Mouse (Mus musculus) lung, embryonic 14.5 days (tissue): ENCODE results near the gene Tmem104. TPM values are rescaled to one million over a fixed set of nuclear protein-coding genes. Genes with fewer than 3 reads are reported as not detected.

ENCODE experiments used
- ATAC-seq: fragments of 200-750 bp; cut with Nextera tagmentation; 2 replicates; pipeline ENCODE4 v1.8.0; 2017; ENCODE audit warnings: mild to moderate bottlenecking, moderate TSS enrichment, moderate library complexity; ENCODE audit not compliant: insufficient read depth
- DNase-seq: peaks from one replicate; pipeline ENCODE4 v3.0.0-alpha.2; 2015
- H3K27ac ChIP-seq: fragments of 300-500 bp; sonication (generic); 2 replicates; pipeline ENCODE4 v1.5.1; 2014; ENCODE audit warnings: low read depth, mild to moderate bottlenecking, moderate library complexity
- H3K27me3 ChIP-seq: fragments of 300-500 bp; sonication (generic); 2 replicates; pipeline ENCODE4 v1.6.1; 2014; ENCODE audit warnings: low read length, control low read depth; ENCODE audit not compliant: insufficient read depth
- H3K36me3 ChIP-seq: fragments of 300-500 bp; sonication (generic); 2 replicates; pipeline ENCODE4 v1.6.1; 2014; ENCODE audit warnings: control low read depth; ENCODE audit not compliant: insufficient read depth
- H3K4me1 ChIP-seq: fragments of 300-500 bp; sonication (generic); 2 replicates; pipeline ENCODE4 v1.6.1; 2014; ENCODE audit warnings: antibody characterized with exemption, control low read depth; ENCODE audit not compliant: insufficient read depth
- H3K4me2 ChIP-seq: fragments of 300-500 bp; sonication (generic); 2 replicates; pipeline ENCODE4 v1.6.1; 2014; ENCODE audit warnings: mild to moderate bottlenecking
- H3K4me3 ChIP-seq: fragments of 300-500 bp; sonication (generic); 2 replicates; pipeline ENCODE4 v1.5.1; 2014; ENCODE audit warnings: low read depth, low read length
- H3K9ac ChIP-seq: fragments of 300-500 bp; sonication (generic); 2 replicates; pipeline ENCODE4 v1.6.1; 2014
- H3K9me3 ChIP-seq: fragments of 300-500 bp; sonication (generic); 2 replicates; pipeline ENCODE4 v1.6.1; 2016; ENCODE audit warnings: low read depth, low read length, control low read depth
- CTCF ChIP-seq: IDR thresholded peaks from 2 replicates; pipeline ENCODE4 v1.5.1; 2016; ENCODE audit warnings: antibody characterized with exemption, low read depth
- WGBS: fragments of 180-500 bp; shearing (Covaris S2); extraction: QIAGEN DNeasy Blood & Tissue Kit; methylation state at CpG from one replicate; pipeline ENCODE4 v1.1.7; 2014; 5-methylcytosine and 5-hydroxymethylcytosine counted together
- polyA plus RNA-seq: library from polyadenylated mRNA; unstranded; fragments of >200 nt; fragmentation: Nextera tagmentation; extraction: Ambion mirVana; gene quantifications from 2 replicates; pipeline ENCODE4 v1.2.1, GENCODE M21; 2014

Gene Tmem104
- polyA plus RNA-seq, 1 experiment from 2014 or later = 14.3 TPM

DNA sequence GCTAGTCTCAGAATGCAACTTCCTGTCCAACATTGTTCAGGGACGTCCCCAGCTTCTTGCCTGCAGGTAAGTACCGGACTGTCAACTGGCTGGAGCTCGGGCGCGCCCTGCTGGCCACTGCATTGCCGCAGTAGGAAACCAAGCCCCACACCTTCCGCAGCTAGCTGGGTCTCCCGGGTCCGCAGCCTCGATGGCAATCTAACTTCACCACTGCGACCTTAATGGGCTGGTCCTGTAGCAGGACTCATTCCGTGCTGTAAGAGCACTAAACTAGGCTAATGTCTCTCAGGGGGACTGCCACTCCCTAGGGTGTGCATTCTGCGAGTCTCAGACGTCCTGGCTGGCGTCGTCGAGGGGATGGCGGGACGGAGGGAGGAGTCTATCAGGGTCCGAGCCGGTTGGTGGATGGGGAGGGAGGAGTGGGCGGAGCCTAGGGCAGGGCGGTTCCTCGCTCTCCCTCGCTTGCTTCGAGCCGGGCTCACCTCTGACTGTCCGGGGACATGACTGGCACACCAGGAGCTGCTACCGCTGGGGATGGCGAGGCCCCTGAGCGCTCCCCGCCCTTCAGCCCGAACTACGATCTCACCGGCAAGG lies 33.5 kb upstream of the Tmem104 start:
- peak overlapping the region; percentile 28 for H3K4me3 ChIP-seq
- H3K9ac ChIP-seq = 0 out of 2 replicates have a peak overlapping the region, but pooled peaks have one; percentile 28
- H3K9me3 ChIP-seq = no peaks in the 10 kb centered on the region
- under 1% methylated on average over 35 of the region's 35 CpGs for WGBS
- H3K27ac ChIP-seq = no peak overlapping the region
- H3K27me3 ChIP-seq = peaks cover 22% of the 10 kb centered on the region
- ATAC-seq = peak; percentile 62; the same call in 1 of the 2 replicates
- TF ChIP-seq CTCF = peak; percentile 89
- H3K4me2 ChIP-seq = peak overlapping the region; percentile 53
- H3K4me1 ChIP-seq = peaks cover 7% of the 10 kb centered on the region
- no peaks in the 10 kb centered on the region for H3K36me3 ChIP-seq
- peak; percentile 81 for DNase-seq

DNA sequence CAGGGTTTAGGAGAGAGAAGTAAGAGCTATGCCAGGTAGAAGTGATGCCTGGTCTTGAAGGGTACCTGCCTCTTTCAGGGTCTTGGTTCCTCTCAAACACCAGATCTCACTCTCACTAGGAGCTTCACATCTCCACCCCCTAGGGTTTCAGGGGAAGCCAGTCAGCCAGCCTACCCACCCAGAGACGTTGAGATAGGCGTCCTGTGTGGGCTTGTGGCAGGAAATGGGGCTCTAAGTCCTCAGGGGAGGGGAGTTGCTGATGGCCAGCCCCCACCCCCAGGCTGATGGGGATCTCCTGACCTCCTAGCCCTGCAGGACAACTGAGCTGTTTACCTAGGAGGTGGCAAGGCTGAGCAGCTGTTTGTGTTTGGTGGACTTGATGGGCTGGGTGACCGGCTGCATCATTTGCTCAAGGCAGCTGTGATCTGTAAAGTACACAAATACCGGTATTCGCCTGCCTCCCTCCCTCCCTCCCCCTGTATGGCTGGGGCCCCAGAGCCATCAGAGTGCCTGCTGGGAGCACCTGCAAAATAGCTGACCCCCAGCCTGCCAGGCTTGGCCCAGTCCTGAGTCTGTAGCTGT lies 32.1 kb upstream of the Tmem104 start:
- H3K27me3 ChIP-seq = peaks cover 22% of the 10 kb centered on the region
- H3K4me2 ChIP-seq = no peak overlapping the region
- TF ChIP-seq CTCF = no peak
- WGBS = 3% methylated on average over 5 of the region's 5 CpGs
- H3K27ac ChIP-seq = no peak overlapping the region
- no peak for ATAC-seq
- no peak overlapping the region for H3K9ac ChIP-seq
- no peak overlapping the region for H3K4me3 ChIP-seq
- H3K4me1 ChIP-seq = peaks cover 7% of the 10 kb centered on the region
- DNase-seq = no peak
- H3K36me3 ChIP-seq = no peaks in the 10 kb centered on the region
- no peaks in the 10 kb centered on the region for H3K9me3 ChIP-seq

DNA sequence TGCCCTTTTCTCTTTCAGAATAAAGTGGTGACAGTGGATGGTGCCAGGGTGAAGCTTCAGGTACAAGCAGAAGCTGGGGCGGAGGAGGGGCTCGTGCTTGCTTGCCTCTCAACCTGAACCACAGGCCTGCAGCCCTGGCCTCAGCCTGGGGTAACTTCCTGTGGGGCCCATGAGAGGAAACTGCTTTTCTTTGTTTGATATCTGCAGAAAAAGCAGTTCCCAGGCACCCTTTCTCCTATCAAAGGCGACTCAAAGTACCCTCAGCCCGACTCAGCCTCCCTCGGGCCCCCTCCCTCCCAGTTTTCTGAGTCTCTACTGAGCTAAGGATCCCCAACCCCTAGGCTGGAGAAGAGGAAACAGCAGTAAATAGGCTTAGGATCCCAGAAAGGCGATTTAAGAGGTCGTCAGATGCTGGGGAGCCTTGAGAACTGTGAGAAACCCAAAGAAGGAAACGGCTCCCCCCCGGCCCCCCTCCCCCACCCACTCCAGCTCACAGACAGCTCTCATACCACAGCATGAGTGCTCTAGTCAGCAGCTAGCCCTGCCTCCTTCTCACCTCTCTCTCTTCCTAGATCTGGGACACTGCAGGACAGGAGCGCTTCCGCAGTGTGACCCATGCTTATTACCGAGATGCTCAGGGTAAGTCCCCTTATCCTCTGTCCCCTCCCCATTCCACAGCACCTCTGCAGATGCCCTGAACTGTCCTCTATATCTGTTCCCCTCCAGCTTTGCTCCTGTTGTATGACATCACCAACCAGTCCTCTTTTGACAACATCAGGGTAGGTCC lies 29.2 kb upstream of the Tmem104 start:
- Histone ChIP-seq H3K4me3 (no peak overlapping the region), H3K9me3 (no peaks in the 10 kb centered on the region), H3K27me3 (peaks cover 28% of the 10 kb centered on the region), H3K4me1 (peaks cover 11% of the 10 kb centered on the region), H3K27ac (peak overlapping the region; percentile 72), H3K9ac (no peak overlapping the region), H3K4me2 (0 out of 2 replicates have a peak overlapping the region, but pooled peaks have one; percentile 15), H3K36me3 (no peaks in the 10 kb centered on the region)
- DNase-seq = peak; percentile 43
- ATAC-seq = no peak
- WGBS = 20% methylated on average over 12 of the region's 12 CpGs
- TF ChIP-seq CTCF = no peak

DNA sequence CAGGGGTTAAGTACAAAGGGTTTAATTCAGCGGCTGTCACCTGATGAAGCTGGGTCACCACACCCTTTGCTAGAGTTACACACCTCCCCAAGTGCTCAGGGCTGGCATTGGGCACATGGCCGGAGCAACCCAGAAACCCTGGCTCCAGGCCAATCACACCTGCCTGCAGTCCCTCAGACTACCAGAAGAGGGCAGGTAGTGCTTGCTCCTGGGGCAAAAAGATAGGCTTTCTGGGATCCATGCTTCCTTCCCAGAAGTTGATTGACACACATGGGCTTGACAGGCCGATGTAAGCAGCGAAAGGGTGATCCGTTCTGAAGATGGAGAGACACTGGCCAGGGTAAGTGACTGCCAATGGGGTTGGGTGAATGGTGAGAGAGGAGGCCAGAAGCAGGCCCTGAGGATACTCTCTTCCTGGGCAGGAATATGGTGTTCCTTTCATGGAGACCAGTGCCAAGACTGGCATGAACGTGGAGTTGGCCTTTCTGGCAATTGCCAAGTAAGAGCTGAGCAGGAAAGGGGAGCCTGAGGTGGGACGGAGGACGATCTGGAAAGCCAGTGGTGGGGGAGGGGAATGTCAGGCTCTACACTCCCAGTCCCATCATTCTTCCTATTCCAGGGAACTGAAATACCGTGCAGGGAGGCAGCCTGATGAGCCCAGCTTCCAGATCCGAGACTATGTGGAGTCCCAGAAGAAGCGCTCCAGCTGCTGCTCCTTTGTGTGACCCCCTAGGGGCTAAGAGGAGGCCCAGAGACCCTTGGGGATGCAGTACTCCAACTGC lies 27.1 kb upstream of the Tmem104 start:
- Histone ChIP-seq H3K4me2 (no peak overlapping the region), H3K9ac (no peak overlapping the region), H3K27ac (no peak overlapping the region), H3K36me3 (no peaks in the 10 kb centered on the region), H3K27me3 (peaks cover 25% of the 10 kb centered on the region), H3K4me1 (peaks cover 11% of the 10 kb centered on the region), H3K4me3 (no peak overlapping the region), H3K9me3 (no peaks in the 10 kb centered on the region)
- DNase-seq = peak; percentile 70
- no peak for ATAC-seq
- 48% methylated on average over 11 of the region's 11 CpGs for WGBS
- TF ChIP-seq CTCF = peak; percentile 82

DNA sequence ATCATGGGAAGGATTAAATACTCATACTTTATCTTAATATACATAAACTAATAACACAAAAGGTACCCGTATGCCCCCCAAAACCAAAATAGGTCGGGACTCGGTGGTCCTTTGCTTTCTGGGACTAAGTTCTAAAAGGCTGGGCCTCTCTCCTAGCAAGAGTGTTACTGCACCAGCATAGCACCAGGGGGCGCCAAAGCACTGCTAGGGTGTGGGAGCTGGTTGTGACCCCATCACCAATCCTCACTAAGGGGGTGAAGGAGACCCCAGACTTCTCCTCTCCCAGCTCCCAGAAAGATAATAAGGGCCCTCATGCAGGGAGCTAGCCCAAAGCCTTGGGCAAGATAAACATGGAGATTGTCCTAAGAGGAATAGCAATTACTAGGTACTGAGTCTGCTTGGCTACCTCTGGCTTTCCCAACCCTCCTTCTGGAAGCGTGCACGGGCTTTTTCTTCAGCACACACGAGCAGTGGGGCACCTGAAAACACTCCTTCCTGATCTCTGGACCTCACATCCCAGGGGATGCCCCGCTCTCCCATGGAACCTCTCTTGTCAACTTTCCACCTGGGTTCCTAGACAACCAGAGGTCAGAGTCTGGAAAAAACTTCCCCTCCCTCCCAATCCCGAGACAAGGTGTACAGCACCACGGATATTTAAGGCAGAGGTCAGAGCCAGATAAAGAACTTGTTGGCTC lies 26.3 kb upstream of the Tmem104 start:
- no peaks in the 10 kb centered on the region for H3K36me3 ChIP-seq
- WGBS = 25% methylated on average over 10 of the region's 10 CpGs
- no peak overlapping the region for H3K9ac ChIP-seq
- H3K4me2 ChIP-seq = no peak overlapping the region
- ATAC-seq (no peak), DNase-seq (peak; percentile 82)
- peaks cover 11% of the 10 kb centered on the region for H3K4me1 ChIP-seq
- peak; percentile 90 for TF ChIP-seq CTCF
- no peak overlapping the region for H3K27ac ChIP-seq
- no peak overlapping the region for H3K4me3 ChIP-seq
- H3K9me3 ChIP-seq = no peaks in the 10 kb centered on the region
- peaks cover 21% of the 10 kb centered on the region for H3K27me3 ChIP-seq

DNA sequence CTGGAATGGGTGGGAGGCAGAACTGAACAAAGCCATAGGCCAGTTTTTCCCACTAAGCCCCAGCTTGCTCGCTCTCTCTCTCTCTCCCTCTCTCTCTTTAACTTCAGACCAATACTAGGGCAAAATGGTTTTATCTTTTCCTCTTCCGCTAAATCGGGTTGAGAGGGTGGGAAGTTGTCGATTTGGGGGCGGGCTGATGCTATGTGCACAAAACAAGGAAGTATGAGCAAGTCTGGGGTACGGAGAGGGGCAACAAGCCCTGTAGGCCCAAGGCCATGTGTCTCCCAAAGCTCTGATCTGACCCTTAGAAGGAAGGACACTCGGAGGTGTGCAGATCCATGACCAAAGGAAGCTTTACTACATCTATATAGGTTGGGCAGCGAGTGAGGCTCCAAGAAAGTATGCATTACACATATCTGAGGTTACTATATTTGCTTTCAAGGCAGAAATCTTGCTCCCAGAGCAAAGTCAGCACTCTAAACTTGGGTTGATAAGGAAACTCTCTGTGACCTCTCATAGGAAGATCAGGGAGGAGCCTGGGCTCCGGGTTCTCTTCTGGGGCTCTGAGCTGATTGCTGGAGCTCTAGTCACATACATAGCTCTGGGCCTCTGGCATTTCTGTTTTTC lies 25.6 kb upstream of the Tmem104 start:
- TF ChIP-seq CTCF = no peak
- Histone ChIP-seq H3K9ac (no peak overlapping the region), H3K4me2 (0 out of 2 replicates have a peak overlapping the region, but pooled peaks have one; percentile 83), H3K27me3 (peaks cover 21% of the 10 kb centered on the region), H3K27ac (no peak overlapping the region), H3K9me3 (no peaks in the 10 kb centered on the region), H3K4me3 (no peak overlapping the region), H3K4me1 (peaks cover 11% of the 10 kb centered on the region), H3K36me3 (no peaks in the 10 kb centered on the region)
- ATAC-seq (no peak), DNase-seq (no peak)
- 49% methylated on average over 9 of the region's 9 CpGs for WGBS
